ENCODE assay signal across 8 mouse cellular contexts in genomic region chr2:4499257-4499656, GRCm38 (mm10).
DNase-seq lines count a peak whose midpoint lies in the region; ATAC-seq and TF ChIP-seq lines count a peak whose summit lies in the region.

No protein-coding gene starts in this region.

- TF ChIP-seq EP300 in stomach, postnatal 0 days (optimal IDR thresholded peaks at IDR 0.05), result no peak

- H3K36me3 ChIP-seq in E14TG2a.4 (ENCODE audit: insufficient read depth, low read length) (no peaks in the 10 kb centered on the region), macrophage (ENCODE audit: inconsistent target) (no peaks in the 10 kb centered on the region)
- H3K36me3 ChIP-seq in forebrain, embryonic 14.5 days (ENCODE audit: control insufficient read depth, insufficient read depth, low read length), result peaks cover 26% of the 10 kb centered on the region; the same call in 1 of the 2 replicates
- no peaks in the 10 kb centered on the region for H3K36me3 ChIP-seq in stomach, postnatal 0 days (ENCODE audit: control insufficient read depth, insufficient read depth, low read length)

- H3K9me3 ChIP-seq in E14TG2a.4 (ENCODE audit: low read length), result no peaks in the 10 kb centered on the region
- no peaks in the 10 kb centered on the region for H3K9me3 ChIP-seq in forebrain, embryonic 14.5 days (replicated peaks; ENCODE audit: control insufficient read depth, low read length)
- H3K9me3 ChIP-seq in stomach, postnatal 0 days (ENCODE audit: control insufficient read depth, low read length), result no peaks in the 10 kb centered on the region

- H3K9ac ChIP-seq in forebrain, embryonic 14.5 days (ENCODE audit: low read length), result no peak overlapping the region
- H3K9ac ChIP-seq in stomach, postnatal 0 days (ENCODE audit: low read length), result no peak overlapping the region

- H3K27me3 ChIP-seq in E14TG2a.4 (ENCODE audit: insufficient read depth, low read length), result no peaks in the 10 kb centered on the region
- no peaks in the 10 kb centered on the region for H3K27me3 ChIP-seq in forebrain, embryonic 14.5 days (replicated peaks; ENCODE audit: control insufficient read depth, insufficient read depth, low read length)
- no peaks in the 10 kb centered on the region for H3K27me3 ChIP-seq in stomach, postnatal 0 days (ENCODE audit: control insufficient read depth, insufficient read depth, low read length)

- peak; percentile 56 for ATAC-seq in forebrain, embryonic 14.5 days
- ATAC-seq in stomach, postnatal 0 days (ENCODE audit: low FRiP score, low TSS enrichment), result peak; percentile 78

- no peak overlapping the region for H3K4me2 ChIP-seq in forebrain, embryonic 14.5 days (ENCODE audit: low read length)
- H3K4me2 ChIP-seq in stomach, postnatal 0 days (replicated peaks; ENCODE audit: low read depth), result no peak overlapping the region

- peak; percentile 28 to 70 for DNase-seq in kidney, adult 8-10 months
- no peak for DNase-seq in kidney, adult 11 months
- peak; percentile 75 for DNase-seq in c-Kit-positive CD71-positive TER-119-positive erythroid progenitor cells, embryonic 14.5 days (ENCODE audit: low spot score)
- DNase-seq in forebrain, embryonic 14.5 days (ENCODE audit: low spot score), result peak; percentile 89
- DNase-seq in kidney, adult 9 months, result peak; percentile 66
- DNase-seq in stomach, postnatal 0 days (ENCODE audit: low spot score), result peak; percentile 73

- H3K4me3 ChIP-seq in E14TG2a.4 (replicated peaks; ENCODE audit: low read length) (no peak overlapping the region), macrophage (ENCODE audit: inconsistent target) (no peak overlapping the region)
- H3K4me3 ChIP-seq in forebrain, embryonic 14.5 days (ENCODE audit: low read depth, low read length), result no peak overlapping the region
- H3K4me3 ChIP-seq in stomach, postnatal 0 days (ENCODE audit: low read depth, low read length), result no peak overlapping the region

- no peaks in the 10 kb centered on the region for H3K79me2 ChIP-seq in macrophage (ENCODE audit: inconsistent target)

- no peak overlapping the region for H3K27ac ChIP-seq in forebrain, embryonic 14.5 days (ENCODE audit: low read depth, low read length)
- H3K27ac ChIP-seq in macrophage, result peak overlapping the region; percentile 21; the same call in 1 of the 2 replicates
- H3K27ac ChIP-seq in stomach, postnatal 0 days (replicated peaks), result no peak overlapping the region

- 0% methylated on average over 1 of the region's 1 CpGs for WGBS in forebrain, embryonic 14.5 days
- 0% methylated on average over 1 of the region's 1 CpGs for WGBS in macrophage (ENCODE audit: missing documents)
- 9% methylated on average over 1 of the region's 1 CpGs for WGBS in stomach, postnatal 0 days

- peaks cover 7% of the 10 kb centered on the region; the same call in 1 of the 2 replicates for H3K4me1 ChIP-seq in E14TG2a.4 (replicated peaks; ENCODE audit: low read depth, low read length)
- H3K4me1 ChIP-seq in forebrain, embryonic 14.5 days (ENCODE audit: control insufficient read depth, insufficient read depth, low read length), result peaks cover 6% of the 10 kb centered on the region
- no peaks in the 10 kb centered on the region for H3K4me1 ChIP-seq in stomach, postnatal 0 days (replicated peaks; ENCODE audit: control insufficient read depth, insufficient read depth)

- peak; percentile 17 for TF ChIP-seq CTCF in E14TG2a.4 (conservative IDR thresholded peaks at IDR 0.05; ENCODE audit: low read length)
- peak; percentile 87 for TF ChIP-seq CTCF in stomach, postnatal 0 days (IDR thresholded peaks at IDR 0.05; ENCODE audit: low read depth)
